Mouse (Mus musculus): ENCODE measurements around the gene Ric3. TPM values are rescaled to one million over a fixed set of nuclear protein-coding genes. Genes with fewer than 3 reads are reported as not detected.
"Not testable (repeated sequence)": the region's sequence is repeated elsewhere in the genome, so short reads cannot be mapped to it uniquely, and the experiment has no call there.

Ric3 gene
- polyA plus RNA-seq, 1 experiment from 2014 or later, result 5.3 TPM

- H3K9me3 ChIP-seq, result no peaks in the 10 kb centered on the region
- no peaks in the 10 kb centered on the region for H3K4me1 ChIP-seq
- H3K4me3 ChIP-seq, result no peak overlapping the region
- no peak overlapping the region for H3K4me2 ChIP-seq (replicated peaks)
- H3K27ac ChIP-seq, result no peak overlapping the region
- ATAC-seq (ENCODE audit: insufficient number of reproducible peaks, insufficient read depth, low FRiP score, low TSS enrichment), result no peak
- H3K9ac ChIP-seq, result no peak overlapping the region
- H3K36me3 ChIP-seq, result no peaks in the 10 kb centered on the region
- H3K27me3 ChIP-seq, result no peaks in the 10 kb centered on the region
- 82% methylated on average over 7 of the region's 7 CpGs for WGBS
Measured at GRCm38 (mm10) chr7:109097203-109097602, 14.1 kb upstream of the Ric3 start.

- 80% methylated on average over 4 of the region's 4 CpGs for WGBS
- no peaks in the 10 kb centered on the region for H3K36me3 ChIP-seq
Measured at GRCm38 (mm10) chr7:109096618-109097017, 13.5 kb upstream of the Ric3 start.

GRCm38 (mm10) chr7:109094294-109094693 is 11.2 kb upstream of the Ric3 start:
- no peaks in the 10 kb centered on the region for H3K9me3 ChIP-seq
- H3K27ac ChIP-seq, result no peak overlapping the region
- no peaks in the 10 kb centered on the region for H3K4me1 ChIP-seq
- H3K36me3 ChIP-seq, result no peaks in the 10 kb centered on the region
- no peak overlapping the region for H3K4me2 ChIP-seq (replicated peaks)
- H3K27me3 ChIP-seq, result no peaks in the 10 kb centered on the region
- no peak for ATAC-seq (ENCODE audit: insufficient number of reproducible peaks, insufficient read depth, low FRiP score, low TSS enrichment)
- no CpG with 5 or more reads among the region's 7 CpGs for WGBS
- no peak overlapping the region for H3K9ac ChIP-seq
- no peak overlapping the region for H3K4me3 ChIP-seq

More at GRCm38 (mm10) chr7:109096618-109097017, 13.5 kb upstream of the Ric3 start:
- no peak for ATAC-seq (ENCODE audit: insufficient number of reproducible peaks, insufficient read depth, low FRiP score, low TSS enrichment)
- H3K4me2 ChIP-seq (replicated peaks), result no peak overlapping the region
- no peaks in the 10 kb centered on the region for H3K27me3 ChIP-seq
- no peaks in the 10 kb centered on the region for H3K4me1 ChIP-seq
- no peak overlapping the region for H3K9ac ChIP-seq
- H3K4me3 ChIP-seq, result no peak overlapping the region
- no peak overlapping the region for H3K27ac ChIP-seq
- no peaks in the 10 kb centered on the region for H3K9me3 ChIP-seq

GRCm38 (mm10) chr7:109091316-109091715 is 8.2 kb upstream of the Ric3 start:
- H3K4me1 ChIP-seq; ATAC-seq (ENCODE audit: insufficient number of reproducible peaks, insufficient read depth, low FRiP score, low TSS enrichment): not testable (repeated sequence)
- no CpG with 5 or more reads among the region's 2 CpGs for WGBS

GRCm38 (mm10) chr7:109086946-109087345 is 3.8 kb upstream of the Ric3 start:
- no peak overlapping the region for H3K27ac ChIP-seq
- 7% methylated on average over 2 of the region's 2 CpGs for WGBS
- no peak overlapping the region for H3K4me2 ChIP-seq (replicated peaks)
- no peaks in the 10 kb centered on the region for H3K4me1 ChIP-seq
- no peaks in the 10 kb centered on the region for H3K36me3 ChIP-seq
- H3K27me3 ChIP-seq, result peaks cover 17% of the 10 kb centered on the region; the same call in 1 of the 2 replicates
- H3K9ac ChIP-seq, result no peak overlapping the region
- no peak for ATAC-seq (ENCODE audit: insufficient number of reproducible peaks, insufficient read depth, low FRiP score, low TSS enrichment)
- no peaks in the 10 kb centered on the region for H3K9me3 ChIP-seq
- H3K4me3 ChIP-seq, result no peak overlapping the region

More at GRCm38 (mm10) chr7:109091316-109091715, 8.2 kb upstream of the Ric3 start:
- H3K9ac ChIP-seq; H3K27ac ChIP-seq; H3K9me3 ChIP-seq; H3K4me3 ChIP-seq; H3K4me2 ChIP-seq (replicated peaks); H3K27me3 ChIP-seq; H3K36me3 ChIP-seq: not testable (repeated sequence)

GRCm38 (mm10) chr7:109083813-109084184 is 668 bp upstream of the Ric3 start:
- no peak overlapping the region for H3K9ac ChIP-seq
- H3K4me3 ChIP-seq, result no peak overlapping the region
- no peaks in the 10 kb centered on the region for H3K4me1 ChIP-seq
- WGBS, result 78% methylated on average over 4 of the region's 4 CpGs
- H3K9me3 ChIP-seq, result no peaks in the 10 kb centered on the region
- H3K36me3 ChIP-seq, result no peaks in the 10 kb centered on the region
- H3K27ac ChIP-seq, result no peak overlapping the region
- H3K27me3 ChIP-seq, result peaks cover 17% of the 10 kb centered on the region; the same call in 1 of the 2 replicates
- no peak for ATAC-seq (ENCODE audit: insufficient number of reproducible peaks, insufficient read depth, low FRiP score, low TSS enrichment)
- no peak overlapping the region; the same call in 1 of the 2 replicates for H3K4me2 ChIP-seq (replicated peaks)

GRCm38 (mm10) chr7:109082269-109083112 is 640 bp downstream of the Ric3 start:
- 22% methylated on average over 12 of the region's 12 CpGs for WGBS
- Histone ChIP-seq H3K27ac (no peak overlapping the region), H3K4me3 (peak overlapping the region; percentile 57)

GRCm38 (mm10) chr7:109072326-109072725 is 10.8 kb downstream of the Ric3 start:
- Histone ChIP-seq H3K27me3 (no peaks in the 10 kb centered on the region), H3K4me2 (replicated peaks) (no peak overlapping the region), H3K4me3 (no peak overlapping the region), H3K9me3 (no peaks in the 10 kb centered on the region), H3K4me1 (no peaks in the 10 kb centered on the region), H3K27ac (no peak overlapping the region), H3K9ac (no peak overlapping the region), H3K36me3 (no peaks in the 10 kb centered on the region)
- ATAC-seq (ENCODE audit: insufficient number of reproducible peaks, insufficient read depth, low FRiP score, low TSS enrichment), result no peak
- WGBS, result 74% methylated on average over 5 of the region's 5 CpGs

More at GRCm38 (mm10) chr7:109082269-109083112, 640 bp downstream of the Ric3 start:
- H3K4me1 ChIP-seq, result no peaks in the 10 kb centered on the region
- no peak for ATAC-seq (ENCODE audit: insufficient number of reproducible peaks, insufficient read depth, low FRiP score, low TSS enrichment)
- H3K4me2 ChIP-seq (replicated peaks), result peak overlapping the region; percentile 62
- no peaks in the 10 kb centered on the region for H3K36me3 ChIP-seq
- peak overlapping the region; percentile 47 for H3K9ac ChIP-seq
- H3K27me3 ChIP-seq, result peaks cover 17% of the 10 kb centered on the region; the same call in 1 of the 2 replicates
- no peaks in the 10 kb centered on the region for H3K9me3 ChIP-seq

GRCm38 (mm10) chr7:109069641-109070040 is 13.5 kb downstream of the Ric3 start:
- H3K4me1 ChIP-seq, result no peaks in the 10 kb centered on the region
- H3K9me3 ChIP-seq, result no peaks in the 10 kb centered on the region
- H3K9ac ChIP-seq, result no peak overlapping the region
- H3K36me3 ChIP-seq, result no peaks in the 10 kb centered on the region
- H3K4me2 ChIP-seq (replicated peaks), result no peak overlapping the region
- 77% methylated on average over 4 of the region's 4 CpGs for WGBS
- H3K4me3 ChIP-seq, result no peak overlapping the region
- ATAC-seq (ENCODE audit: insufficient number of reproducible peaks, insufficient read depth, low FRiP score, low TSS enrichment), result no peak
- H3K27ac ChIP-seq, result no peak overlapping the region
- H3K27me3 ChIP-seq, result no peaks in the 10 kb centered on the region

- no peak for ATAC-seq (ENCODE audit: insufficient number of reproducible peaks, insufficient read depth, low FRiP score, low TSS enrichment)
- no peaks in the 10 kb centered on the region for H3K4me1 ChIP-seq
- H3K27ac ChIP-seq, result no peak overlapping the region
- 90% methylated on average over 4 of the region's 4 CpGs for WGBS
- H3K9ac ChIP-seq, result no peak overlapping the region
- no peak overlapping the region for H3K4me3 ChIP-seq
- no peaks in the 10 kb centered on the region for H3K9me3 ChIP-seq
- H3K27me3 ChIP-seq, result no peaks in the 10 kb centered on the region
- H3K36me3 ChIP-seq, result no peaks in the 10 kb centered on the region
- no peak overlapping the region for H3K4me2 ChIP-seq (replicated peaks)
Measured at GRCm38 (mm10) chr7:109059536-109059935, 23.6 kb downstream of the Ric3 start.

GRCm38 (mm10) chr7:109050831-109051230 is 32.3 kb downstream of the Ric3 start:
- H3K4me1 ChIP-seq, result no peaks in the 10 kb centered on the region
- H3K9me3 ChIP-seq, result no peaks in the 10 kb centered on the region
- no peak overlapping the region for H3K4me2 ChIP-seq (replicated peaks)
- no peak overlapping the region for H3K9ac ChIP-seq
- H3K4me3 ChIP-seq, result no peak overlapping the region
- H3K27me3 ChIP-seq, result no peaks in the 10 kb centered on the region
- 78% methylated on average over 1 of the region's 1 CpGs for WGBS
- ATAC-seq (ENCODE audit: insufficient number of reproducible peaks, insufficient read depth, low FRiP score, low TSS enrichment), result no peak
- H3K27ac ChIP-seq, result no peak overlapping the region
- no peaks in the 10 kb centered on the region for H3K36me3 ChIP-seq

- Histone ChIP-seq H3K4me3 (no peak overlapping the region), H3K4me1 (no peaks in the 10 kb centered on the region), H3K9ac (no peak overlapping the region), H3K9me3 (no peaks in the 10 kb centered on the region), H3K27me3 (no peaks in the 10 kb centered on the region), H3K27ac (no peak overlapping the region), H3K36me3 (no peaks in the 10 kb centered on the region), H3K4me2 (replicated peaks) (no peak overlapping the region)
- WGBS, result 91% methylated on average over 2 of the region's 2 CpGs
- ATAC-seq (ENCODE audit: insufficient number of reproducible peaks, insufficient read depth, low FRiP score, low TSS enrichment), result no peak
Measured at GRCm38 (mm10) chr7:109045876-109046275, 37.3 kb downstream of the Ric3 start.

Measured in embryonic facial prominence, embryonic 12.5 days (tissue).